Mouse (Mus musculus): ENCODE results near the gene Atg14. TPM values are rescaled to one million over a fixed set of nuclear protein-coding genes. Genes with fewer than 3 reads are reported as not detected.
A peak's percentile ranks its signal among the peaks of the same experiment; 100 is the strongest.

The Atg14 gene
- polyA plus RNA-seq, 1 experiment: 2.9 TPM

- no peak for TF ChIP-seq GATA1 (IDR thresholded peaks at IDR 0.05; ENCODE audit: low read length)
These were observed 9.7 kb downstream of the Atg14 start for GRCm38 (mm10) chr14:47560714-47561113.

GRCm38 (mm10) chr14:47555225-47555624 lies 15.2 kb downstream of the Atg14 start:
- TF ChIP-seq GATA1 (IDR thresholded peaks at IDR 0.05; ENCODE audit: low read length): no peak

- TF ChIP-seq GATA1 (IDR thresholded peaks at IDR 0.05; ENCODE audit: low read length): no peak
These were observed 16.2 kb downstream of the Atg14 start for GRCm38 (mm10) chr14:47554236-47554635.

- TF ChIP-seq GATA1 (IDR thresholded peaks at IDR 0.05; ENCODE audit: low read length): no peak
These were observed 17.1 kb downstream of the Atg14 start for GRCm38 (mm10) chr14:47553380-47553779.

- TF ChIP-seq GATA1 (IDR thresholded peaks at IDR 0.05; ENCODE audit: low read length): no peak
These were observed 18.8 kb downstream of the Atg14 start for GRCm38 (mm10) chr14:47551668-47552067.

- TF ChIP-seq GATA1 (IDR thresholded peaks at IDR 0.05; ENCODE audit: low read length): no peak
These were observed 25.6 kb downstream of the Atg14 start for GRCm38 (mm10) chr14:47544877-47545276.

- TF ChIP-seq GATA1 (IDR thresholded peaks at IDR 0.05; ENCODE audit: low read length): no peak
These were observed 26.2 kb downstream of the Atg14 start for GRCm38 (mm10) chr14:47544286-47544685.

GRCm38 (mm10) chr14:47542283-47542682 lies 28.2 kb downstream of the Atg14 start:
- TF ChIP-seq GATA1 (IDR thresholded peaks at IDR 0.05; ENCODE audit: low read length): no peak

- no peak for TF ChIP-seq GATA1 (IDR thresholded peaks at IDR 0.05; ENCODE audit: low read length)
These were observed 29.0 kb downstream of the Atg14 start for GRCm38 (mm10) chr14:47541325-47541948.

- TF ChIP-seq GATA1 (IDR thresholded peaks at IDR 0.05; ENCODE audit: low read length): no peak
These were observed 35.4 kb downstream of the Atg14 start for GRCm38 (mm10) chr14:47535096-47535495.

- no peak for TF ChIP-seq GATA1 (IDR thresholded peaks at IDR 0.05; ENCODE audit: low read length)
These were observed 36.3 kb downstream of the Atg14 start for GRCm38 (mm10) chr14:47534176-47534525.

GRCm38 (mm10) chr14:47533365-47534175 lies 36.9 kb downstream of the Atg14 start:
- peak; percentile 40 for TF ChIP-seq GATA1 (IDR thresholded peaks at IDR 0.05; ENCODE audit: low read length)

GRCm38 (mm10) chr14:47532496-47532895 lies 38.0 kb downstream of the Atg14 start:
- TF ChIP-seq GATA1 (IDR thresholded peaks at IDR 0.05; ENCODE audit: low read length): no peak

GRCm38 (mm10) chr14:47529019-47529418 lies 41.4 kb downstream of the Atg14 start:
- no peak for TF ChIP-seq GATA1 (IDR thresholded peaks at IDR 0.05; ENCODE audit: low read length)

GRCm38 (mm10) chr14:47528293-47528692 lies 42.2 kb downstream of the Atg14 start:
- no peak for TF ChIP-seq GATA1 (IDR thresholded peaks at IDR 0.05; ENCODE audit: low read length)

GRCm38 (mm10) chr14:47527833-47528232 lies 42.6 kb downstream of the Atg14 start:
- no peak for TF ChIP-seq GATA1 (IDR thresholded peaks at IDR 0.05; ENCODE audit: low read length)

GRCm38 (mm10) chr14:47525861-47526260 lies 44.6 kb downstream of the Atg14 start:
- TF ChIP-seq GATA1 (IDR thresholded peaks at IDR 0.05; ENCODE audit: low read length): no peak

Measured in G1E-ER4 (cell line).